Mouse (Mus musculus): ENCODE measurements at regions not wholly inside any gene's neighbourhood (a gene's known extent, or its start where the extent isn't known, plus 50 kb on each side); places are given as distances from the start of the nearest gene placed in this dataset.

GRCm38 (mm10) chr4:105474765-105475560 is 314.7 kb upstream of the Gm12728 start:
- Histone ChIP-seq H3K9ac (ENCODE audit: low read length) (no peak overlapping the region), H3K27me3 (replicated peaks; ENCODE audit: control insufficient read depth, insufficient read depth, low read length) (no peaks in the 10 kb centered on the region), H3K36me3 (ENCODE audit: control insufficient read depth, insufficient read depth, low read length) (no peaks in the 10 kb centered on the region), H3K4me2 (ENCODE audit: low read length) (no peak overlapping the region), H3K9me3 (ENCODE audit: control insufficient read depth, low read length) (no peaks in the 10 kb centered on the region), H3K4me3 (ENCODE audit: low read depth, low read length) (no peak overlapping the region), H3K4me1 (replicated peaks; ENCODE audit: control insufficient read depth, insufficient read depth, low read length) (0 out of 2 replicates have a peak, but pooled peaks cover 3% of the 10 kb centered on the region), H3K27ac (ENCODE audit: low read depth) (no peak overlapping the region)
- ATAC-seq (replicated peaks; ENCODE audit: low FRiP score, low TSS enrichment, low read depth), result peak; percentile 64; the same call in 1 of the 2 replicates
- peak; percentile 56 for DNase-seq (ENCODE audit: low spot score)
- WGBS, result 31% methylated on average over 11 of the region's 11 CpGs

GRCm38 (mm10) chr4:105476332-105476731 is 313.3 kb upstream of the Gm12728 start:
- Histone ChIP-seq H3K4me3 (ENCODE audit: low read depth, low read length) (no peak overlapping the region), H3K36me3 (ENCODE audit: control insufficient read depth, insufficient read depth, low read length) (no peaks in the 10 kb centered on the region), H3K27me3 (replicated peaks; ENCODE audit: control insufficient read depth, insufficient read depth, low read length) (no peaks in the 10 kb centered on the region), H3K4me2 (ENCODE audit: low read length) (no peak overlapping the region), H3K27ac (ENCODE audit: low read depth) (no peak overlapping the region), H3K4me1 (replicated peaks; ENCODE audit: control insufficient read depth, insufficient read depth, low read length) (0 out of 2 replicates have a peak, but pooled peaks cover 3% of the 10 kb centered on the region), H3K9me3 (ENCODE audit: control insufficient read depth, low read length) (no peaks in the 10 kb centered on the region), H3K9ac (ENCODE audit: low read length) (no peak overlapping the region)
- ATAC-seq (replicated peaks; ENCODE audit: low FRiP score, low TSS enrichment, low read depth) (no peak), DNase-seq (ENCODE audit: low spot score) (no peak)
- WGBS, result 87% methylated on average over 4 of the region's 4 CpGs

DNA sequence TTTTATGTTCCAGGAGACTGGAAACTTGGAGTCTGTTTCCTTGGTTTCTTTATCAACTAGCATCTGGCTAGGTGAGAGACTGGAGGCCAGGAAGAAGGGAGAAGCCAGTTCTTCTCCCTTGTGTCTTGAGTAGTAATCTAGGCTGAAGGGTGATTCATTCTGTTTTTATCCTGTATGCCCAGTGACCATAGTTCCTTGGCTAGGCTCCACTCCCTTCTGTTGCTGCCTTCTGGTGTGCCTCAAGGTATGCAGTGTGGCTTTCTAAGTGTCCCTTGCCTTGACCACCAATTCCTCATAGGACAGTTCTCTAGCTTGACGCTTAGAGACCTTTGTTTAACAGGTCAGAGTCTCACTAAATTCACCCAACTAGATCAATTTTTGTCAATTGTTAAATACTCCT is 303.3 kb upstream of the Gm12728 start:
- Histone ChIP-seq H3K27me3 (replicated peaks; ENCODE audit: control insufficient read depth, insufficient read depth, low read length) (no peaks in the 10 kb centered on the region), H3K9me3 (ENCODE audit: control insufficient read depth, low read length) (no peaks in the 10 kb centered on the region), H3K4me1 (replicated peaks; ENCODE audit: control insufficient read depth, insufficient read depth, low read length) (no peaks in the 10 kb centered on the region), H3K9ac (ENCODE audit: low read length) (no peak overlapping the region), H3K27ac (ENCODE audit: low read depth) (no peak overlapping the region), H3K4me3 (ENCODE audit: low read depth, low read length) (no peak overlapping the region), H3K36me3 (ENCODE audit: control insufficient read depth, insufficient read depth, low read length) (no peaks in the 10 kb centered on the region), H3K4me2 (ENCODE audit: low read length) (no peak overlapping the region)
- WGBS, result 90% methylated on average over 1 of the region's 1 CpGs
- ATAC-seq (replicated peaks; ENCODE audit: low FRiP score, low TSS enrichment, low read depth) (no peak), DNase-seq (ENCODE audit: low spot score) (no peak)

GRCm38 (mm10) chr4:105496176-105496575 is 293.5 kb upstream of the Gm12728 start:
- no peak overlapping the region for H3K4me2 ChIP-seq (ENCODE audit: low read length)
- no peak overlapping the region for H3K9ac ChIP-seq (ENCODE audit: low read length)
- ATAC-seq (replicated peaks; ENCODE audit: low FRiP score, low TSS enrichment, low read depth), result no peak
- H3K36me3 ChIP-seq (ENCODE audit: control insufficient read depth, insufficient read depth, low read length), result no peaks in the 10 kb centered on the region
- H3K4me3 ChIP-seq (ENCODE audit: low read depth, low read length), result no peak overlapping the region
- no peaks in the 10 kb centered on the region for H3K4me1 ChIP-seq (replicated peaks; ENCODE audit: control insufficient read depth, insufficient read depth, low read length)
- DNase-seq (ENCODE audit: low spot score), result no peak
- H3K27ac ChIP-seq (ENCODE audit: low read depth), result no peak overlapping the region
- no peaks in the 10 kb centered on the region for H3K27me3 ChIP-seq (replicated peaks; ENCODE audit: control insufficient read depth, insufficient read depth, low read length)
- WGBS, result 92% methylated on average over 2 of the region's 2 CpGs
- H3K9me3 ChIP-seq (ENCODE audit: control insufficient read depth, low read length), result no peaks in the 10 kb centered on the region

DNA sequence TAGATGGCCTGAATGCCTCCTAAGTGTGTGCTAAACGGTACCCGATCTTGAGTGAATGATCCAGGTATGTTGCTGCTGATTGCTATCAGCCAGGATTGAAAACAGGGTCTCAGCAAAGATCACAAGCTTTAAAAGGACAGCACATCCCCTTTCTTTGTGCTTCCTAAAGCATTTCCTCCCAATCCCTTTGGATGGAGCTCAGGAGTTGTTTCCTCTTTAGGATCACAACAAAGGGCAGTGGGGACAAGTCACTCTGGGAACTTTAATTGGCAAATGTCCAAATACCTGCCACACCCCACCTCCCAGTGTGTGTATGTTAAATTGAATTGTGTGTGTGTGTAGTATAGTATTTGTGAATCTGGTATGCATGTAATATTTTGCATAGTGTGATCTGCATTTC is 283.5 kb upstream of the Gm12728 start:
- H3K4me3 ChIP-seq (ENCODE audit: low read depth, low read length), result no peak overlapping the region
- ATAC-seq (replicated peaks; ENCODE audit: low FRiP score, low TSS enrichment, low read depth), result no peak
- H3K36me3 ChIP-seq (ENCODE audit: control insufficient read depth, insufficient read depth, low read length), result no peaks in the 10 kb centered on the region
- H3K9me3 ChIP-seq (ENCODE audit: control insufficient read depth, low read length), result no peaks in the 10 kb centered on the region
- no peak overlapping the region for H3K9ac ChIP-seq (ENCODE audit: low read length)
- H3K27ac ChIP-seq (ENCODE audit: low read depth), result no peak overlapping the region
- no peak overlapping the region for H3K4me2 ChIP-seq (ENCODE audit: low read length)
- no peak for DNase-seq (ENCODE audit: low spot score)
- H3K4me1 ChIP-seq (replicated peaks; ENCODE audit: control insufficient read depth, insufficient read depth, low read length), result no peaks in the 10 kb centered on the region
- H3K27me3 ChIP-seq (replicated peaks; ENCODE audit: control insufficient read depth, insufficient read depth, low read length), result no peaks in the 10 kb centered on the region
- WGBS, result 61% methylated on average over 2 of the region's 2 CpGs

GRCm38 (mm10) chr4:105507221-105507620 is 282.4 kb upstream of the Gm12728 start:
- Histone ChIP-seq H3K27me3 (replicated peaks; ENCODE audit: control insufficient read depth, insufficient read depth, low read length) (no peaks in the 10 kb centered on the region), H3K4me2 (ENCODE audit: low read length) (no peak overlapping the region), H3K36me3 (ENCODE audit: control insufficient read depth, insufficient read depth, low read length) (no peaks in the 10 kb centered on the region), H3K9ac (ENCODE audit: low read length) (no peak overlapping the region), H3K9me3 (ENCODE audit: control insufficient read depth, low read length) (no peaks in the 10 kb centered on the region), H3K4me3 (ENCODE audit: low read depth, low read length) (no peak overlapping the region), H3K27ac (ENCODE audit: low read depth) (no peak overlapping the region), H3K4me1 (replicated peaks; ENCODE audit: control insufficient read depth, insufficient read depth, low read length) (no peaks in the 10 kb centered on the region)
- no peak for ATAC-seq (replicated peaks; ENCODE audit: low FRiP score, low TSS enrichment, low read depth)
- no peak for DNase-seq (ENCODE audit: low spot score)
- WGBS, result 82% methylated on average over 7 of the region's 7 CpGs

DNA sequence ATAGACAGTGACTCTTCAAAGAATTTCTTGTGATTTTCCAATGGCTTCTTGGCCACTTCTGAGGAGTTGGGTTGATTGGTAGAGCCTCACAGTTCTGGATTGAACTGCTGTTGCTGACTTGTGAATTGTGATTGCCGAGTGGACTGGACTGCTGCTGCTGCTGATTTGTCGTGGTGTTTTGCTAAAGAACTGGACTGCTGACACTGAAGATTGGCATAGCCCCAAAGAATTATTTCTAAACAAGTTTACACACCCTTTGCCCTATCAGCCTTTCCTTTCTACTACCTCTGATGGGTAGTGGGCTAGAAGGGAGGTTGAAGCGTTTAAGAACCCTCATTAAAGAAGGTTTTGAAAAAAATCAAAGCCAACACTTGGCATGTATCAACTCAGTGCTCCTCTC is 280.6 kb upstream of the Gm12728 start:
- no peaks in the 10 kb centered on the region for H3K36me3 ChIP-seq (ENCODE audit: control insufficient read depth, insufficient read depth, low read length)
- DNase-seq (ENCODE audit: low spot score) (no peak), ATAC-seq (replicated peaks; ENCODE audit: low FRiP score, low TSS enrichment, low read depth) (no peak)
- H3K27ac ChIP-seq (ENCODE audit: low read depth), result no peak overlapping the region
- 91% methylated on average over 3 of the region's 3 CpGs for WGBS
- H3K4me2 ChIP-seq (ENCODE audit: low read length), result no peak overlapping the region
- no peaks in the 10 kb centered on the region for H3K9me3 ChIP-seq (ENCODE audit: control insufficient read depth, low read length)
- no peak overlapping the region for H3K4me3 ChIP-seq (ENCODE audit: low read depth, low read length)
- H3K27me3 ChIP-seq (replicated peaks; ENCODE audit: control insufficient read depth, insufficient read depth, low read length), result no peaks in the 10 kb centered on the region
- H3K9ac ChIP-seq (ENCODE audit: low read length), result no peak overlapping the region
- no peaks in the 10 kb centered on the region for H3K4me1 ChIP-seq (replicated peaks; ENCODE audit: control insufficient read depth, insufficient read depth, low read length)

DNA sequence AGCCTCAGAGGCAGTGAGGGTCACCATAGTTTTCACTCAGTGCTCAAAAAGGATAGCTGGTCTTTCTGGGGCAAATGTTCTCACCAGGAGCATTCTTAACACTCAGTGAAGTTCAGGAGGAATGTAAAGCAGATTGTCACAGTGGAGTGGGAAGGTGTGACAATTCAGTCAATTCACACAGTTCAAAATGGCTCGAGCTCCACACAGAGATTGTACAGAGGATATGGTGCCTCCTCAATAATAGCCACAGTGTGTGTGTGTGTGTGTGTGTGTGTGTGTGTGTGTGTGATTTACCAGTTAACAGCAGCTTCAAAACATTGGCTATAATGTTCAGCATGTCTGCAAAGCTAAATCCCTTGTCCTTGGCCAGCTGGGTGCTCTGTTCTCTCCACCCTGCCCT is 279.3 kb upstream of the Gm12728 start:
- Histone ChIP-seq H3K36me3 (ENCODE audit: control insufficient read depth, insufficient read depth, low read length) (no peaks in the 10 kb centered on the region), H3K27me3 (replicated peaks; ENCODE audit: control insufficient read depth, insufficient read depth, low read length) (no peaks in the 10 kb centered on the region), H3K4me3 (ENCODE audit: low read depth, low read length) (no peak overlapping the region), H3K4me2 (ENCODE audit: low read length) (no peak overlapping the region), H3K9ac (ENCODE audit: low read length) (no peak overlapping the region), H3K9me3 (ENCODE audit: control insufficient read depth, low read length) (no peaks in the 10 kb centered on the region), H3K27ac (ENCODE audit: low read depth) (no peak overlapping the region), H3K4me1 (replicated peaks; ENCODE audit: control insufficient read depth, insufficient read depth, low read length) (no peaks in the 10 kb centered on the region)
- WGBS, result 79% methylated on average over 1 of the region's 1 CpGs
- DNase-seq (ENCODE audit: low spot score) (no peak), ATAC-seq (replicated peaks; ENCODE audit: low FRiP score, low TSS enrichment, low read depth) (no peak)

DNA sequence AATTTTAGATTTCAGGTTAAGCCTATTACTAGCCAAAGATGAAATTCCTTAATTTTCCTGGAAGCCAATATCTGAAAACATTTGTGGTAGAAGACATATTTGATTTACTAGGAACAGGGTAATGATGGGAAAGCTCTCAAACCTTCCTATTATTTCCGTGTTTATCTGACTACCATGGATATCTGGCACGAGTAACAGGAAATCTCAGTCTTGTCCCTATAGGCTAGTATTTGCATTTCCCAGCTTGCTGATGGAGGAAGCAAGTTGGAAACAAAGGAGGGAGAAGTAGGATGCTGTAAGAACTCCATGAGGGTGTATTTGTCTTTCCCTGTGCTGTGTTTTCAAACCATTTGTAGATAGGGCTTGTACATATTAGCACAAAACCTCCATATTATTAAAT is 264.5 kb upstream of the Gm12728 start:
- Histone ChIP-seq H3K4me1 (replicated peaks; ENCODE audit: control insufficient read depth, insufficient read depth, low read length) (no peaks in the 10 kb centered on the region), H3K4me2 (ENCODE audit: low read length) (no peak overlapping the region), H3K27me3 (replicated peaks; ENCODE audit: control insufficient read depth, insufficient read depth, low read length) (no peaks in the 10 kb centered on the region), H3K4me3 (ENCODE audit: low read depth, low read length) (no peak overlapping the region), H3K9me3 (ENCODE audit: control insufficient read depth, low read length) (no peaks in the 10 kb centered on the region), H3K36me3 (ENCODE audit: control insufficient read depth, insufficient read depth, low read length) (no peaks in the 10 kb centered on the region), H3K27ac (ENCODE audit: low read depth) (no peak overlapping the region), H3K9ac (ENCODE audit: low read length) (no peak overlapping the region)
- WGBS, result 54% methylated on average over 2 of the region's 2 CpGs
- DNase-seq (ENCODE audit: low spot score) (no peak), ATAC-seq (replicated peaks; ENCODE audit: low FRiP score, low TSS enrichment, low read depth) (no peak)

Data from intestine, embryonic 14.5 days (tissue).